Mouse (Mus musculus): ENCODE results near the gene Cox14. TPM values are rescaled to one million over a fixed set of nuclear protein-coding genes. Genes with fewer than 3 reads are reported as not detected.

Cox14 gene
- 160 and 178 TPM in 2 replicates for polyA plus RNA-seq (2012; rRNA removed)

GRCm38 (mm10) chr15:99725341-99726155 is at the start of gene Cox14:
Gene Cox14, plus strand, starts transcription at chr15:99725618.

DNA sequence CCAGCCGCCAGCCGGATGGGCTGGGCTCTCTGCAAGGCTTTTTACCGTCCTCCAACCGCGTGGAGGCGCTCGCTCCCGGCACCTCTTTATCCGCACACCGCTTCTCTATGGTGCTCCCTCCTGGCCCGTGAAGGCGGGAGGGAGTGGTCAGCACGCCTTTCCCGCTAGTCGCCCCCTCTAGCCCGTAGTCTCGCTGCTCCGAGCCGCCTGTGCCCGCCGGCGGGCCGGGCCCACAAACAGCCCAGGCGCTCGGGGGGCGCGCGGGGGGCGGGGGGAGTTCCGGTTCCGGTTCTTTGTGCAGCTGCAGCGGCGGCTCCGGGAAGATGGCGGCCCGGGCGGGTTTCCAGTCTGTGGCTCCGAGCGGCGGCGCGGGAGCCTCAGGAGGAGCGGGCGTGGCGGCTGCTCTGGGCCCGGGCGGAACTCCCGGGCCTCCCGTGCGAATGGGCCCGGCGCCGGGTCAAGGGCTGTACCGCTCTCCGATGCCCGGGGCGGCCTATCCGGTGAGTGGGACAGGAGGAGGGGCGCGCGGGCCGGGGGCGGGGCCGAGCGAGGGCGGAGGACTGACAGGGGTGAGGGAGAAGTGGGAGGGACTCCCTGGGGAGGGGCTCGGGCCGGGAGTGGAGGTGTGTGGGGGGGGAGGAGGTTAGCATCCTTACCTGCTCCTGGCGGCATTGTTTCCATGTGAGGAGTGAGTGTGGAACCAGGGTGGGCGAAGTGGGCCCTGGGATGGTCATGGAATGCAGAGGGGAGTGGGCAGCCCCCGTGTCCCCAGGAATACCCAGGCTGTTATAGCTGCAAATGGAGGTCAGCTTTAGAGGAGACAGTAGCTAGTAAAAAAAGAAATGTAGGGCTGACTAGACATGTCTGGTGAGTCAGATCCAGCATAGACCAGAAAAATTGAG is 23.2 kb upstream of the Cox14 start, which contains the start of gene Smarcd1:
Gene Smarcd1 (plus strand): TSS at position 131 of the 902 bp plus-strand sequence.

GRCm38 (mm10) chr15:99705440-99706048 is 19.9 kb upstream of the Cox14 start, which contains the start of gene Gm17349:
Gene Gm17349, minus strand, starts transcription at chr15:99705490.

DNA sequence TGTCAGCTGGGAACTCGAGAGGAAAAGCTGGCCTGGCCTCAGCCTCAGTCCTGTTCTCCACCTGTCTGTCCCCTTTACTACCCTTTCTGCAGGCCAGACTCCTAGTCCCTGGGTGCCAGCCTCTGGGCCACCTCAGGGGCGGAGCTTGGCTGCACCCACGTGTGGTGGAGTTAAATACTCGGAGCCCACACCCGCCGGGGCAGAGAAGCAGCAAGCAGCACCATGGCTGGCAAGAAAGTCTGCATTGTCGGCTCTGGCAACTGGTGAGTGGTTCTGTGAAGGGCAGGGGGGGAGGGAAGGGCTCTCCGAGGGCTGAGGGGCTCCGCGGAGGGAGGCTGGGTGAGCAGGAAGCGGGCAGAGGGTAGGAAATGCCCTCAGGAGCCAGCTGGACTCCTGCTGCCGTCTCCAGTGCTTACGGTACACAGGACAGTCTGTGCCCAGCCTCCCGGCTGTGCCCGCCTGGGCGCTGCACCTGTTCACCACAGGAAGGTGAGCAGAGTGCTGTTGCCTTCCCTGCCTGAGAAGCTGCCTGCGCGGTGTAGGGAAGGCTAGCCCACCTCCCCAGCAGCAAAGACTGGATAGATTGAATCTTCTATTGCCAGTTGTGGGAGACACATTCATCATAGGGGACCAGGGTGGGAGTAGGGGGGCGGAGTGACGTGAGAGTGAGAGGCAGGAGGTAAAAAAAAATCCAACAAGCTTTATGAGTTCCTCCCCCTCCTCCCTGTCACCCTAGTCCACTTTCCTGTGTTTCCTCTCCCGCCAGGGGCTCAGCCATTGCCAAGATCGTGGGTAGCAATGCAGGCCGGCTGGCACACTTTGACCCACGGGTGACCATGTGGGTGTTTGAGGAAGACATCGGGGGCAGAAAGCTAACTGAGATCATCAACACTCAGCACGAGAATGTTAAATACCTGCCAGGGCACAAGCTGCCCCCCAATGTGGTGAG is 7.8 kb upstream of the Cox14 start, which contains the start of gene Gpd1:
Gene Gpd1 (plus strand): TSS at position 130 of the 949 bp plus-strand sequence.

GRCm38 (mm10) chr15:99772881-99772924 is 47.3 kb downstream of the Cox14 start, which contains the start of gene Cers5:
Gene Cers5, minus strand, starts transcription at chr15:99772885.

Other genes with a start within 250 kb of the Cox14 start
- 15.3 and 20.9 TPM in 2 replicates for gene Faim2, start 197.5 kb upstream of the Cox14 start, polyA plus RNA-seq (2012; rRNA removed)
- gene Aqp2, start 146.6 kb upstream of the Cox14 start, polyA plus RNA-seq (2012; rRNA removed) = not detected in 2 replicates
- gene Aqp5, start 134.8 kb upstream of the Cox14 start, polyA plus RNA-seq (2012; rRNA removed) = 0.67 and 0.79 TPM in 2 replicates
- gene Aqp6, start 124.2 kb upstream of the Cox14 start, polyA plus RNA-seq (2012; rRNA removed) = 0.21 and 0.47 TPM in 2 replicates
- 46.8 and 48.1 TPM in 2 replicates for gene Racgap1, start 74.0 kb upstream of the Cox14 start, polyA plus RNA-seq (2012; rRNA removed)
- gene Asic1, start 55.2 kb upstream of the Cox14 start, polyA plus RNA-seq (2012; rRNA removed) = 84.2 and 92.7 TPM in 2 replicates
- gene Smarcd1, start 23.5 kb upstream of the Cox14 start, polyA plus RNA-seq (2012; rRNA removed) = 128 and 137 TPM in 2 replicates
- gene Gm17349, start 20.1 kb upstream of the Cox14 start, polyA plus RNA-seq (2012; rRNA removed) = not detected in 2 replicates
- gene Gpd1, start 8.1 kb upstream of the Cox14 start, polyA plus RNA-seq (2012; rRNA removed) = 3.7 TPM in 2 replicates
- gene Cers5, start 47.3 kb downstream of the Cox14 start, polyA plus RNA-seq (2012; rRNA removed) = 66.9 and 70.2 TPM in 2 replicates
- gene Lima1, start 149.8 kb downstream of the Cox14 start, polyA plus RNA-seq (2012; rRNA removed) = 17.9 and 18.1 TPM in 2 replicates
- gene Fam186a, start 241.4 kb downstream of the Cox14 start, polyA plus RNA-seq (2012; rRNA removed) = under 0.01 and 0.01 TPM in 2 replicates
- gene Larp4, start 244.4 kb downstream of the Cox14 start, polyA plus RNA-seq (2012; rRNA removed) = 23.0 and 23.8 TPM in 2 replicates

Measured in central nervous system, embryonic 18 days (tissue).